Mouse (Mus musculus): ENCODE results near the gene Gm21974. TPM values are rescaled to one million over a fixed set of nuclear protein-coding genes. Genes with fewer than 3 reads are reported as not detected.

Gm21974 gene
- total and polyA plus RNA-seq, 3 experiments, result not detected

GRCm38 (mm10) chr7:127898179-127898956 lies 3.1 kb upstream of the Gm21974 start (continued):
- no peak for TF ChIP-seq NRF1 (IDR thresholded peaks at IDR 0.05; ENCODE audit: insufficient read depth, low read depth, low read length, poor library complexity, severe bottlenecking)
- TF ChIP-seq ZNF384 (IDR thresholded peaks at IDR 0.05; ENCODE audit: low read depth, low read length), result no peak
- no peak for TF ChIP-seq EP300 (IDR thresholded peaks at IDR 0.05; ENCODE audit: low read depth in 1 of 2, low read length in 2 of 2)

- DNase-seq (ENCODE audit: low read depth, low spot score), result peak; percentile 69
- Histone ChIP-seq H3K79me2 (ENCODE audit: control insufficient read depth, insufficient read depth, low read length, poor library complexity) (no peaks in the 10 kb centered on the region), H3K27me3 (ENCODE audit: control insufficient read depth in 1 of 2, insufficient read depth in 2 of 2, low read length in 2 of 2) (no peaks in the 10 kb centered on the region), H3K9me3 (replicated peaks; ENCODE audit: insufficient read depth, low read length) (no peaks in the 10 kb centered on the region), H3K4me3 (ENCODE audit: control insufficient read depth in 1 of 2, insufficient read depth in 1 of 2, low read depth in 2 of 2, low read length in 2 of 2) (no peak overlapping the region), H3K9ac (ENCODE audit: control insufficient read depth, low read depth, low read length, poor library complexity, severe bottlenecking) (peak overlapping the region; percentile 13; the same call in 1 of the 2 replicates), H3K4me1 (ENCODE audit: control insufficient read depth in 1 of 2, insufficient read depth in 2 of 2, low read length in 2 of 2) (peaks cover 23 to 44% of the 10 kb centered on the region in 2 experiments), H3K36me3 (ENCODE audit: control insufficient read depth in 1 of 2, insufficient read depth in 2 of 2, low read length in 2 of 2) (peaks cover 0 to 27% of the 10 kb centered on the region in 2 experiments; a peak in 2 of 4 replicates), H3K27ac (ENCODE audit: control insufficient read depth, low read depth, low read length) (peak overlapping the region; percentile 58)
- TF ChIP-seq CHD2 (IDR thresholded peaks at IDR 0.05; ENCODE audit: low read length) (no peak), TCF12 (IDR thresholded peaks at IDR 0.05; ENCODE audit: low read depth, low read length) (no peak), HCFC1 (IDR thresholded peaks at IDR 0.05; ENCODE audit: low read depth, low read length) (no peak), MXI1 (IDR thresholded peaks at IDR 0.05; ENCODE audit: low read depth, low read length) (peak; percentile 62), EP300 (IDR thresholded peaks at IDR 0.05; ENCODE audit: low read depth in 1 of 2, low read length in 2 of 2) (0 out of 4 replicates have a peak, but pooled peaks of 1 of the 2 experiments have one; percentile 3), USF1 (IDR thresholded peaks at IDR 0.05; ENCODE audit: low read depth, low read length) (peak; percentile 84), TBP (IDR thresholded peaks at IDR 0.05; ENCODE audit: low read depth, low read length) (0 out of 2 replicates have a peak, but pooled peaks have one; percentile 27), SIN3A (IDR thresholded peaks at IDR 0.05; ENCODE audit: low read length) (peak; percentile 40; the same call in 1 of the 2 replicates), RAD21 (IDR thresholded peaks at IDR 0.05; ENCODE audit: low read depth, low read length) (no peak), ZC3H11A (IDR thresholded peaks at IDR 0.05; ENCODE audit: low read depth, low read length) (no peak), GATA1 (IDR thresholded peaks at IDR 0.05; ENCODE audit: low read depth, low read length) (peak; percentile 53), MAZ (IDR thresholded peaks at IDR 0.05; ENCODE audit: low read depth, low read length) (no peak), USF2 (IDR thresholded peaks at IDR 0.05; ENCODE audit: borderline replicate concordance in 1 of 2, insufficient read depth in 1 of 2, low read depth in 1 of 2, low read length in 2 of 2) (0 out of 4 replicates have a peak, but pooled peaks of 1 of the 2 experiments have one; percentile 44), MAX (IDR thresholded peaks at IDR 0.05; ENCODE audit: low read length) (peak; percentile 56; the same call in 1 of the 2 replicates), E2F4 (IDR thresholded peaks at IDR 0.05; ENCODE audit: borderline replicate concordance, low read depth, low read length) (no peak), MYC (IDR thresholded peaks at IDR 0.05; ENCODE audit: low read depth, low read length) (no peak), BHLHE40 (IDR thresholded peaks at IDR 0.05; ENCODE audit: borderline replicate concordance, low read depth, low read length) (peak; percentile 42; the same call in 1 of the 2 replicates)
Observed at GRCm38 (mm10) chr7:127897542-127897941, 2.3 kb upstream of the Gm21974 start.

Data from MEL (cell line).